Mouse (Mus musculus): ENCODE results near the gene Prok2.

Prok2 gene

GRCm38 (mm10) chr6:99692916-99693841 lies 33.0 kb downstream of the Prok2 start:
- DNase-seq (ENCODE audit: inconsistent ontology term) = peak; percentile 13

- peak; percentile 37 for DNase-seq (ENCODE audit: inconsistent ontology term)
Observed at GRCm38 (mm10) chr6:99692206-99692915, 33.8 kb downstream of the Prok2 start, which contains the start of gene Gpr27. TSS of gene Gpr27 (plus strand) at chr6:99692679.

- DNase-seq (ENCODE audit: inconsistent ontology term) = no peak
Observed at GRCm38 (mm10) chr6:99691666-99692205, 34.5 kb downstream of the Prok2 start.

- DNase-seq (ENCODE audit: inconsistent ontology term) = no peak
Observed at GRCm38 (mm10) chr6:99688513-99688912, 37.7 kb downstream of the Prok2 start.

GRCm38 (mm10) chr6:99684899-99685298 lies 41.3 kb downstream of the Prok2 start:
- DNase-seq (ENCODE audit: inconsistent ontology term) = no peak

GRCm38 (mm10) chr6:99683974-99684373 lies 42.2 kb downstream of the Prok2 start:
- no peak for DNase-seq (ENCODE audit: inconsistent ontology term)

GRCm38 (mm10) chr6:99678108-99678507 lies 48.1 kb downstream of the Prok2 start:
- no peak for DNase-seq (ENCODE audit: inconsistent ontology term)

GRCm38 (mm10) chr6:99677325-99677724 lies 48.9 kb downstream of the Prok2 start:
- DNase-seq (ENCODE audit: inconsistent ontology term) = no peak

- no peak for DNase-seq (ENCODE audit: inconsistent ontology term)
Observed at GRCm38 (mm10) chr6:99674482-99674881, 51.7 kb downstream of the Prok2 start.

GRCm38 (mm10) chr6:99671768-99672167 lies 54.4 kb downstream of the Prok2 start:
- no peak for DNase-seq (ENCODE audit: inconsistent ontology term)

- peak; percentile 79 for DNase-seq (ENCODE audit: inconsistent ontology term)
Observed at GRCm38 (mm10) chr6:99670481-99671119, 55.6 kb downstream of the Prok2 start.

GRCm38 (mm10) chr6:99669481-99670325 lies 56.5 kb downstream of the Prok2 start:
- peak; percentile 74 for DNase-seq (ENCODE audit: inconsistent ontology term)

- no peak for DNase-seq (ENCODE audit: inconsistent ontology term)
Observed at GRCm38 (mm10) chr6:99667290-99667689, 58.9 kb downstream of the Prok2 start.

GRCm38 (mm10) chr6:99666318-99667171 lies 59.6 kb downstream of the Prok2 start, which contains the start of the genes Eif4e3 and Gm20696:
TSS of gene Eif4e3 (minus strand) at chr6:99666771.
TSS of gene Gm20696 (minus strand) at chr6:99666797.
- peak; percentile 67 for DNase-seq (ENCODE audit: inconsistent ontology term)

GRCm38 (mm10) chr6:99665457-99666317 lies 60.5 kb downstream of the Prok2 start:
- DNase-seq (ENCODE audit: inconsistent ontology term) = no peak

- DNase-seq (ENCODE audit: inconsistent ontology term) = no peak
Observed at GRCm38 (mm10) chr6:99663232-99663631, 63.0 kb downstream of the Prok2 start.

Data from Muller cell, postnatal 12 days (primary cell).